Mouse (Mus musculus) lung, postnatal 4 days (tissue): ENCODE data around the gene Ptprg.
"Not testable (repeated sequence)": the region's sequence is repeated elsewhere in the genome, so short reads cannot be mapped to it uniquely, and the experiment has no call there.

Source experiments
- DNase-seq, 2 experiments: peaks; one replicate each; pipeline ENCODE4 v3.0.0; 2021

The Ptprg gene

GRCm38 (mm10) chr14:11772736-11773135 lies 219.4 kb downstream of the Ptprg start:
- no peak for DNase-seq

- peak in 1 of 2 experiments; percentile 7 for DNase-seq
Observed at GRCm38 (mm10) chr14:11774476-11775037, 221.2 kb downstream of the Ptprg start.

- DNase-seq = peak; percentile 52 to 72
Observed at GRCm38 (mm10) chr14:11775204-11775603, 221.9 kb downstream of the Ptprg start.

GRCm38 (mm10) chr14:11775951-11776495 lies 222.7 kb downstream of the Ptprg start:
- no peak for DNase-seq

- DNase-seq = no peak
Observed at GRCm38 (mm10) chr14:11776566-11776965, 223.2 kb downstream of the Ptprg start.

- no peak for DNase-seq
Observed at GRCm38 (mm10) chr14:11791190-11791589, 237.9 kb downstream of the Ptprg start.

GRCm38 (mm10) chr14:11793847-11794246 lies 240.5 kb downstream of the Ptprg start:
- DNase-seq = no peak

GRCm38 (mm10) chr14:11802355-11803035 lies 249.2 kb downstream of the Ptprg start:
- peak in 1 of 2 experiments; percentile 31 for DNase-seq

- DNase-seq = no peak
Observed at GRCm38 (mm10) chr14:11806674-11807073, 253.3 kb downstream of the Ptprg start.

- no peak for DNase-seq
Observed at GRCm38 (mm10) chr14:11807465-11807864, 254.1 kb downstream of the Ptprg start.

GRCm38 (mm10) chr14:11811142-11811761 lies 257.9 kb downstream of the Ptprg start:
- DNase-seq = peak in 1 of 2 experiments; percentile 8

- no peak for DNase-seq
Observed at GRCm38 (mm10) chr14:11812291-11812690, 259.0 kb downstream of the Ptprg start.

GRCm38 (mm10) chr14:11814811-11815210 lies 261.5 kb downstream of the Ptprg start:
- DNase-seq = not testable (repeated sequence)

GRCm38 (mm10) chr14:11817236-11817635 lies 263.9 kb downstream of the Ptprg start:
- DNase-seq = no peak

- DNase-seq = no peak
Observed at GRCm38 (mm10) chr14:11818054-11818453, 264.7 kb downstream of the Ptprg start.

GRCm38 (mm10) chr14:11818721-11819120 lies 265.4 kb downstream of the Ptprg start:
- no peak for DNase-seq

GRCm38 (mm10) chr14:11819326-11819725 lies 266.0 kb downstream of the Ptprg start:
- no peak for DNase-seq

- no peak for DNase-seq
Observed at GRCm38 (mm10) chr14:11822830-11823700, 269.7 kb downstream of the Ptprg start.

GRCm38 (mm10) chr14:11823701-11824095 lies 270.4 kb downstream of the Ptprg start:
- DNase-seq = no peak

- no peak for DNase-seq
Observed at GRCm38 (mm10) chr14:11824915-11825314, 271.6 kb downstream of the Ptprg start.

- no peak for DNase-seq
Observed at GRCm38 (mm10) chr14:11825551-11825950, 272.2 kb downstream of the Ptprg start.

GRCm38 (mm10) chr14:11828086-11828485 lies 274.8 kb downstream of the Ptprg start:
- DNase-seq = no peak

GRCm38 (mm10) chr14:11833678-11834077 lies 280.3 kb downstream of the Ptprg start:
- no peak for DNase-seq
